Mouse (Mus musculus) heart, adult 11 months (tissue): ENCODE measurements around the gene Pacrg.

ENCODE experiments used
- DNase-seq: peaks from one replicate; pipeline ENCODE4 v3.0.0; 2022

The Pacrg gene

DNA sequence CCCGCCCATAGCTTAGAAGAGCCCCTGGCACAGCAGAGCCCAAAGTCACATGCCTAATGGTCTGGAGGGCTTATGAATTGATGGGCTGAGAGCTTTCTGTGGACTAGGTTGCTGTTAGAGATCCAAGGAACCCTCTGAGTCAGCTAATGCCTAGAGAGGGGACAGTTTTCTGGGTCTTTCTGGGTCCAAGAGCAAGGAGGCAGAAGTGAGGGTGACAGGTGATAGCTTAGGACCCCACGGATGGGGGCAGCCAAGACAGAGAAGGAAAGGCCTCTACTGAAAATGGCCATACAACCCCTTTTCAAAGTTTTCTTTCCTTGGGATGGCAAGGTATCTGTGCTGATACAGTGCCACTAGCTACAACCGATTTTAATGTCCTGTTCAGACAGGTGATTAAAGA is 399.1 kb downstream of the Pacrg start:
- peak; percentile 74 for DNase-seq

DNA sequence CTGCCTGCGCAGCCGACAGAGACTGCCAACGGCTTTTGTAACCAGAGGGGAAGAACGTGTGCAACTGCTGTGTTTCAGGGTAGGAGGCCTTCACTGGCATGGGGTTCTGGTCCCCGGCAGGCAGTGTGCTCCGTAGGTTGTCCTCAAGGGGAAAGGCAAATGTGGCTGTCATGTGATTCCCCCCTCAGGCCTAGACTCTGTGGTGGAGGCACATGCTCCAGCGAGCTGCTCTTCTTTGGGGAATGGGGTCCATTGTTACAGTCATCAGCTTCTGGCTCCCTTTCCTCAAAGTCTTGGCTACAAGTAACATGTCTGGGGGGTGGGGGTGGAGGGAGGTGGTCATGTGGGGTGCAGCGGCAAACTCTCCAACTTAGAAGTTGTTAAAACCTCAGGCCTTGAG is 400.3 kb downstream of the Pacrg start:
- peak; percentile 55 for DNase-seq

DNA sequence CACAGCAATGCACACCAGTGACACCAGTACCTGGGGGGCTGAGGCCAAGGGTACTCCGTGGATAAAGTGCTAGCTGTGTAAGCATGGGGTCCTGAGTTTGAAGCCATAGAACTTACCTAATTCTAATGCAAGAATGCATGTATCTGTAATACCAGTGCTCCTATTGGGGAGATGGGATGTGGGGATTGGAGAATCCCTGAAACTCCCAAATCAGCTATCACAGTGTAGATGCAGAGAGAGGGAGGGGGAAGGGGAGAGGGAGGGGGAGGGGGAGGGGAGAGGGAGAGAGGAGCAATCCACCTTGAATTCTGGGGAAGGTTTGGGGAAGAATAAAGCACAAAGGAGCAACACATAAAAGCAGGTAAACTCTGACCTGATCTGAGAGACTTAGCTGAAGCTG is 405.2 kb downstream of the Pacrg start:
- no peak for DNase-seq

DNA sequence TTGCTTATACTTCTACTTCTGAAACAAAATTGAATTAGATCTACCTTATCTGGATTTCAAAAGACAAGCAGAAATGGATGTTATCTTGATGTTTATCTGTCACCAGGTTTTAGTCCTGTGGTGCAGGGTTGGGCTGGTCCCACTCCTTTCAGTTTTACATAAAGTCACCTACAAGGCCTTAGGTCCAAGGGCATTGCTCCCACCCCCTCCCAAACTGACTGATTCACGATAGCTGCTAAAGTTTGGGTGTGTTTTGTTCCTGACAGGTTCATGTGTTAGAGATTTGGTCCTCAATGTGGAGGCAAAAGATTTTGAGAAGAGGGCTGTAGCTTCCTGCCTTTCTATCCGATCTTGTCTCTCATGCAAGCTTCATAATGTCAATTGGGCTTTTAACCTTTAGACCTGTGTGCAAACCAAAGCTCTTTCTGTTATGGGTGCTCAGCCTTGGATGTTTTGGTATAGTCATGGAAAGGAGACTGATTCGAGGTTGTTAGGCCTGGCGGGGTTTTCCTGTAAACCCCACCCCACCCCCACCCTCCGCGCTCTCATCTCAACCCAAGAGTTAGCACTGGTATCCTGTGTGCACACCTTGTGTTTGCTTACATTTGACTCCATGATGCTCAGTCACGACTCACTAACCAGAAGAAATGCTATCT is 407.5 kb downstream of the Pacrg start:
- DNase-seq, result peak; percentile 46

DNA sequence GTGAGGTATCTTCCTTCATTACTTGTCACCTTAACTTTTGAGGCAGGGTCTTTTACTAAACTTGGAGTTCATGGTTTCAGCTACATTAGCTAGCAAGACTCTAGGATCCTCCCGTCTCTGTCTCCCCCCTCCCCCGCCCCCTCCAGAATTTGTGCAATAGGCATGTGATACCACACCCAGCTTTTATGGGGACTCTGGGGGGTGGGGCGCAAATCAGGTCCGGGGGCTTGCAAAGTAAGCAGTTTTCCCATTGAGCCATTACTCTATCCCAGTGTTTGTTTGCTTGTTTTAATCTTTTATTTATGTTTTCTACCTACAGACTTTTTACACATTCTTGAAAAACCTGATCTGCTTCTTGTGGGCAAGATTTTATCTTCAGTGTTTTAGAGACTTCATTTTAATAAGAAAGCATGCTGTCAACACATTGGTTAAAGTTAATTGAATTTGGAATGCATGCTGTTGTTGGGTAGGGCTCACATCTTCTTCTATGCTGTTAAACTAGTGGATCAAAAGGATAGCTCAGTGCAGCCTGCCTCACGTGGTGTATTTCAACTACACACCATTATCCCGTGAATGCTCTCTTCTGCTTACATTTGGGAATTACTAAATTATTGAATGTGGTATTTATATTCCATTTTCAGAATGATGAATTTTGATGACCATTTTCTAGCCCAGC is 408.1 kb downstream of the Pacrg start:
- DNase-seq, result peak; percentile 43

DNA sequence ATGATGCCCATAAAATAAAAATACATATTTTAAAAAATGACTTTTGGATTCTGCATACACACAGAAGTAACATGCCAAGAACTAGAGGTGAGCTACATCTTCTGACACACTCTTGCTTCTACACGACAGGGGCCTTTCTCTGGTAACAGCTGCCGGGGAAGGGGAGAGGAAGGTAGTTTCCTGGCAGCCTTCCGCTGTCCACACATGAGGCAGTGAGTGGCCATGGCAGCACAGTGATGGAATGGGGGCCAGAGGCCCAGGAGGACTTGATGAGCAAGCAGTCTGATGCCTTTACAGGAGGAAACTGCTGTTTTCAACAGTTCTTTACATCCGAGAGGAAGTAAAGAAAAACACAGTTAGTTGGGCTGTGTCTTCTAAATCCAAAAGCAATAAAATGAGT is 409.3 kb downstream of the Pacrg start:
- DNase-seq, result peak; percentile 88

DNA sequence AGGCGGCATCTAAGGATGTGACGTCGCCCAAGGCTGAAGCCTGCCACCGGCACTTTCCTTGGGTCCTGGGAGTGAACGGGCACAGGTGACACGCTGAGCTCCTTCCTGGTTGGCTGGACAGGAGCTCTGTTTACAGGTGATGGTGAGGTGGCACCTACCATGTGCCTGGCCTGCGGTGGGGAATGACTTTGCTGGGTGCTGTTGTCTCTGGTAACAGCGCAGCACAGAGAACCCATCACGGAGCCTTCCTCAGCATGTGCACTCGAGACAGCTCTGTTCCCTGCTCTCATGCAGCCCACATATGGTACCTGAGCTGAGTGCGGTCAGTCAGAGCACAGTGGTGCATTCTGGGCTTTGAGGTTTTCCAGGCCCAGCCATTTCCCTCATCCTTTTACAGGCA is 410.7 kb downstream of the Pacrg start:
- peak; percentile 67 for DNase-seq

DNA sequence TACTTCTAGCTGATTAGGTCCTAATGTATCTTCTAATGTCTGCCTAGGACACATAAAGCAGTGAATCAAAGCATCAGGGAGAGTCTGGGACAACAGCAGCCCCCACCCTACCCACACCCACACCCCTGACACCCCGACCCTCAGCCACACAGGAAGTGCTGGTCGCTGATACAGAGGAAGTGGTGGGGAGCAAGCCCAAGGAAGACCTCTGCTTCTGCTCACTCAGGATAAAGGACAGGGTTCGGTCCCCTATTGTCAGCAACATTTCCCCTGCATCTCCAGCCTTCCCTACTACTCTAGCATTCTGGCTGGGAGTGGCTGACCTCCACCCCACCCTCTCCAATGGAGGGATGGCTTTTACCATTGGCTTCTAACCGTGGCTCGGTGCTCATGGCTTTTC is 414.8 kb downstream of the Pacrg start:
- DNase-seq, result peak; percentile 89

DNA sequence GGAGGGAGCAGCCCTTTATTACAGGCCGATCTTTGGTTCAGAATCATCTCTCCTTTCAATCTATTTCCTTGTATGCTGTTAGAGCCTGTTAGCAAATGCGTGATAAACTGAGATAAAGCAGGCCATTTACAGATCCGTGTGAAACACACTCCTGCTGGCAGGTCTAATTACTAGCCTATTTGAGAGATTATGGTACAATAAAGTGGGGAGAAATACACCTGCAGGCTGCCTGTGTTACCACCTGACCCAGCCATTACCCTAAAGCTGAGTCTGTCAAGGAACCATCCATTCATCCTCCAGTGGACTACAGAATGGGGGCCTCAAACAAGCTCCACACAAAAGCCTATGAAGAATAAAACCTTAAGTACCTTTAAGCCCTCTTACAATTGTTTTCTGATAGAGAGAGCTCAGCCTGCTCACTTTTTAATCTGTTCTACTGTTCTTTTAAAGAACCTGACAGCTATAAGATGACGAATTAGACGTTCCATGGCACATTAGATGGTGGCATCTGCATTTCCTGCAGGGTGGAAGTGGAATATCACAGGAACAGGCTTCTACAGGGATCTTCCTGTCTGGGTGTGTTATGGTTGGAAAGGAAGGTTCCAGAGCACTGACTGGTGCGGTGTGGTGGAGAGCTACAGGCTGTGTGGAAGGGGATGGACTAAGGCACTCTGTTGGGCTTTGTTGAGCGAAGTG is 422.4 kb downstream of the Pacrg start:
- peak; percentile 56 for DNase-seq

DNA sequence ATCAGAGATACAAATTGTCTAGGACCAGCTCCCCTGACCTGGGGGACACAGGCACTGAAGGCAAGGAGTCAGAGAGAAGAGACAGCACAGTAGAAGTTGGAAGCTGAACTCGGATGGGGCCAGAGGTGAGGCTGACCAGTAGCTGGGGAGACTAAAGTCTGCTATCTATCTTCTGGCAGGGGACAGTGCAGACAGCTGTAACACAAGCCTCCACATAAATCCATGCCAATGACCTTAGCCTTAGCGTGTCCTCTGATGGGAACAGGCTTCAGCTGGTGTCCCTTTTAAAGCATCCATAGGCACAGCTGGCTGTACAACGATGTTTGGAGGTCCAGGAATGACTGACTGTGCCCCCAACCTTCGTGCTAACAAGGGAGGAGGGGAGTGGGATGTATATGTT is 423.1 kb downstream of the Pacrg start:
- DNase-seq, result peak; percentile 96

DNA sequence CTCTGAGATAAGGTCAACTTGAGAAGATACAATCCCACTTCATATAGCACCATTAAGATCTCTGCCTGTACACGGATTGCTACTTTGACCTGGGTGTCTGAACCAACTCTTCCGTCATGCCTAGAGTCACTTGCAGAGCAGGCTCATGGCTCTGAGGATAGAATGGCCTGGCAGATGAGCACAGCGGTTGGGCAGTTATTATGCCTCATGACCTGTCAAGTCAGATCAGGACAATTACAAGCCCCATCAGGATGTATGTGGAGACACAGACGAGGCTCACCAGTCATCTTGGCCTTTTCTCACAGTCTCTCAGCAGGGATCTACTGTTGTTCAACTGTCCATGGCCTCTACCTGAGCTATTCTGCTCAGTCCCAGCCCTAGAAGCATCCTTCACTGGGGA is 424.0 kb downstream of the Pacrg start:
- DNase-seq, result peak; percentile 67

DNA sequence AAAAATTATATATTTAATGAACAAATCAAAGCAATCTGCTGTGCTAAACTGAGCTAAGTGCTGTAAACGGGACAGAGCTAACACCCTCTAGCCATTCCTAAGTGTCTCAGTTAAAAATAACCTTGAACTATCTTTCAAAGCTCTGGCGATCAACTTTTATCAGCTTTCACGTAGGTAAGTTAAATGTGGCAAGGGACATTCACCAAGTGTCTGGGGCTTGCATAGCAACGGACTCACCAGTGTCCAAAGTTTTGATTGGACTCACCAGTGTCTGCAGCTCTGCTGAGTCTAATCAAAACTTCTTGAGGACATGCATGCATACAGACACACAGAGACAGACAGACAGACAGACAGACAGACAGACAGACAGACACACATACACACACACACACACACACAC is 425.7 kb downstream of the Pacrg start:
- DNase-seq, result peak; percentile 93

DNA sequence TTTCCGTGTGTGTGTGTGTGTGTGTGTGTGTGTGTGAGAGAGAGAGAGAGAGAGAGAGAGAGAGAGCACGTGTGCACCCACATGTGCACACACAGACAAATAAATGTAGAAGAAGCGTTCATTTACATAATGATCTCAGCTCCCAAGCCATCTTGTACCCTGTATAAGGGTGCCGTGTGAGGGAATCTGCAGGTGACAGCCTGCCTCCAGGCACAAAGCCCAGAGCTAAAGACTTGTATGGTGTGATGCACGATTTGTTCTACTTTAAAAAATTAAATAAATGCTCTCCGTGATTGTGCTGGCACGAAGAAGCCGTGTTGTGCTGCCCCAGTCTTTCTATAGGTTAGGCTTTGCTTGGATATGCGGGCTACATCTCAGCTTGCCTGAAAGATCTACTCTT is 426.2 kb downstream of the Pacrg start:
- DNase-seq, result peak; percentile 83

DNA sequence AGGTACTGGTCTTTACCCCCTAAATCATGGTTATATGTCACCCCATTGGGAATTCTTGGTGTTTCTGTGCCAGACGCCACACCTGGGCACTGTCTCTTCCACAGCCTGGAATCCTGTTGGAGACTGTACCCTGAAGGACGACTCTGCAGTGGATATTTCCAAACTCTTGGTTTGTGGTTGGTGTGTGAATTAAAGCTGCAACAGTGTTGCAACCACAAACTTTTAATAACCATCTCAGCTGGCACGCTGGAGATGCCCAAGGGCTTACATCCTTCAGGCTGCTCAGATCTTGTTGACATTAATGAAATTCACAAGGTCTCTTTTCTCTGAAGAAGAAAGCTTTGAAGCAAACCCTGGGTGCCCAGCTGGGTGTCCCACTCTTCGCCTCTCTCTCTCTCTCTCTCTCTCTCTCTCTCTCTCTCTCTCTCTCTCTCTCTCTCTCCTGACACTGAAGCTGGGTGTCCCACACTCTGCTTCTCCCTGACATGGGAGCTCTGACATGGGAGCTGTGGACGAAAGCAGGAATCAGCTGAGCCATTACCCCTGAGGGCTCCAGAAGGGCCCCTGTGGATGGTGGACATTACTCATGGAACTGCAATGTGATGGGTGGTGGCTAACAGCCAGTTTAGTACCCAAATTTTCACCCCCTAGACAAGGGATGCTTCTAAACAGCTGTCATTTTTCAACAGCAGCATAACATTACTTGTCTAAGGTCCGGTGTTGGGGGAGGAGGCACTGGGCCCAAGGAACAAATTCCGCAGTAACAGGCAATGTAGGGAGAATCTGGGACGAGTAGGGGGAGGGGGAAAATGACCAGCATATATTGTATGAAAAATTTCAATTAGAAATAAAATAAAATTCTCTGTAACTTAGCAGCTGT is 429.3 kb downstream of the Pacrg start:
- peak; percentile 56 for DNase-seq

DNA sequence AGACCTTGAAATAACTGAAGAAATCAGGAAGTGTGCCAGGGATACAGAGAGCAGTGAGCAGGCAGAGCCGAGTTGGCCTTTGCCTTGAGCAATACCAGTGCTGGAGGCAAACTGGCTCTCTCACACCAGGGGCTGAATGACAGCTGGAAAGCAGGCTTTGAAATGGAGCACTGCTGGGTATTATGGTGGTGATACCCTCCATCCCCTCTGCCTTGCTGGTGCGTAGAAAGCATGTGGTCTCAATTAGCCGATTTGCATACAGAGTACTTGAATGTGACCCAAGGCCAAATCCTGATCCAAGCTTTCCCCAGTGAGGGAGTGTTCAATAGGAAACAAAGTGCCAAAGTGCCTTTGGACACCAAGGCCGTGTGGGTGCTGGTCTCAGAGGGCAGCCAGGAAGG is 431.4 kb downstream of the Pacrg start:
- DNase-seq, result peak; percentile 86

DNA sequence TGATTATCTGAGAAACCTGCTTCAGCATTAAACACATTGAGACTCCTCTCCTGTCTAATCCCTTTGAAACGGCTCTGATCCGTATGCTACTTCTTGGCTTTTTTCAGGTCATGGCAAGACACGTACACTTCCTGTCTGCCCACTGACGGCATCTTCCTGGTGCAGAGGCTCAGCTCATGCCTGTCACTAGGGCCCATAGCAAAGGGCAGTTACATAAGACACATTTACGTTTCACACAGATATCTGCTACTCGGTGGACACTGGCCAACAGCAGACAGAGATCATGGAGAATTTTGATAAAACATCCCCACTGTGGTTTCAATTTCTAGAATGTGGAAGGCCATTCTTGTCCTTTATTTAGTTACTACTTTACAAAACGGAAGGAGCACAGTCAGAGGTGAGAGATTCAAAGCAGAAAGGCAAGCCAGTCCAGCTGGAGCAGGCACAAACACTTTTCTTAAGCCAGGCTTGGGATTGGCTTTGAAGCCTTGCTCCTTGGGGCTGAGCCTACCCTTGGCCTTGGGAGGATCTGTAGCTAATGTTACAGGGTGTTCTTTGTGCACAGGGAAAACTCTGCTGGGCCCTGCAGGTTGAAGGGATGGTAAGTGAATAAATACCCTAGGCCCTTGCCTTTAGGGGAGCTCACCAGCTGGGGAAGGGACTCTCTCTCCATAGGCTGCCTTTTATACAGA is 432.9 kb downstream of the Pacrg start:
- DNase-seq, result peak; percentile 89

DNA sequence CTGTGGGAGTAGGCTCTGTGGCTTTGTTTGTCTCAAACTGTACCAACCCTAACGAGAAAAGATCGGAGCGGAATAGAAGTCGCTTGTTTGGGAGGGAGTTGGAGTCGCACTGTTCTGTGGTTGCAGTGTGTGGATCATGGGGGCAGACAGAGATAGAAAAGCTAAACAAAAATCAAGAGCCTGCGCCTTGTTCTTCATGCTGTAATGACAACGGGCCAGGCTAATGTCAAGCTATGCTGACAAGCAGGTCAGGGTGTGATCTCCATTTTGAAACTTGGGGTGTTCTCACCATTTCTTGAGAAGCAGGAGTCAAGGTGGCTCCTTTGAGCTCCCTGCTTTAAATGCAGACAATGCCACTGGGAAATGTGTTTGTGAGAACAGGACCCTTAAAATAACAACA is 433.8 kb downstream of the Pacrg start:
- peak; percentile 85 for DNase-seq

DNA sequence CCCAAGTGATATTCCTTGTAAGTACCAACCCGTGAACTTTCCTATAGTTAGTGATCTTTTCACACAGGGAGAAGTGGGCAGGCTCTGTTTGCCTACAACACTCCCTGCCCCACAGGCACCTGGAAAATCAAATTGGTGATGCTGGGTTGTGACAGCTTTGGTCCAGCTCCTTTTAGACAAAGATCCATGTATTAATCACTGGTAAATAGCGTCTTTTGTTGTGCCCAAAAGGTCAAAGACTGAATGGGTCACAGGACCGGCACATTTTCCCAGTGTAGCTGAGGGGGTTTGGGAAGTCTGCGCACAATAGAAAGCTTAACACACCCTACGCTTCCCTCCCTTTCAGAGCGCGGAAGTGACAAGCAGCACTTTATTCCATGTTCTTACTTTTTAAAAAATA is 434.2 kb downstream of the Pacrg start:
- DNase-seq, result no peak

DNA sequence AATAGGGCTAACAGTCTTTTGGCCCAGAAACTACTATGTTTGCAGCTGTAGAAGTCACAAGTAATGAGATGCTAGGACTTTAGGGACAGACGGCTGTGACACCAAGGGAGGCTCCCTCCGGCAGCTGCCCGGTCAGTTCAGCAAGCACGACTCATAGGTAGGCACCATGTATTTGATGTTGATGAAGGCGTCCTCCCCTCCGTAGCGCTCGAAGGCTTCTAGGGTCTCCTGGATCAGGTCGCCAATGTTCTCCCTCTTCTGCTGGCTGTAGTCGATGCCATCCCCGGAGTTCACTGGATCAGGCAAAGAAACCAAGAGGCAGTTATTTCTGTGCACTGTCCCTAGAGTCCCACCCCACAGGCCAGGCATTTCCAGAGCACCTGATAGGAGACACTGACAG is 436.9 kb downstream of the Pacrg start:
- DNase-seq, result peak; percentile 85

DNA sequence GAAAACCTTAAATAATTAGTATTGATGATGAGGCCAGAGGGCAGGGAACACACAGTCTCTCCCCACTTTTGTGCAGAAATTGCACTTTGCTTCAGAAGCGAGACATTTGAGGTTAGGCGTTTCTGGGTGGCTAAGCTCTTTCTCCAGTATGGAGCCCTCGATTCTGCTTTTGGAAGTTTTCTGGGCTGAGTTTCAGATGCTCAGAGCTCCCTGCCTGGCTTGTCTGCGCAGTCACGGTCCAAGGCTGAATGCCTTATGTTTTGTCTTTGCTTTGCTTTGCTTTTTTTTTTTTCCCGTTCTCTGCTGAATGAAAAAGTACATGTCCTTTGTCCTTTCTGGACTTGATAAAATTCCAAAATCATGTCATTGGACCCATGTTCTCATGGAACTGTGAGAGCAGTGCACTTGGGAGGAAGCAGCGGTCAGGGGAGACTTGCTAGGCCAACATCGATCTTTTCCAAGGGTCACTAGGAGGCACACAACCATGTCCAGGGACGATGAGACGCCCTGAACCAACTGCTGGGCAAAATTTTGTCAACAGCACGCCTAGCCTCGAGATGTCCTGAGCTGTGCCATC is 438.0 kb downstream of the Pacrg start:
- peak; percentile 74 for DNase-seq

DNA sequence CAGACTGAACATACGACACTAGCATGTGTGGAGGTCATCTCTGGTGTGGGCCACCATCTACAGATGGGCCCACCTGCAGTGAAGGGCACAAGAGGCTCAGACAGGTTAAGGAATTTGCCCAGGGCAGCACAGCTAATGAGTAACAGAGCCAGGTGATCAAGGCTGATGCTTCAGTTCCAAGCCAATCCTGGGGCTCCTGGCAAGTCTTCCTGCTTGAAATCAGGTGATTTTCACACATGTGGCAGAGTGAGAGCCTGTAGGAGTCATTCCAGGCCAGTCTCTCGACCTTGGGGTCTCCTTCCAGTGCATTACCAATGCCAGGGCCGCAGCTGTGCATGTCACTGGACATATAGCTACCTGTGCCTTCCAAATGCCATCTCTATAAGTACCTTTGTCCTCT is 438.6 kb downstream of the Pacrg start:
- no peak for DNase-seq

DNA sequence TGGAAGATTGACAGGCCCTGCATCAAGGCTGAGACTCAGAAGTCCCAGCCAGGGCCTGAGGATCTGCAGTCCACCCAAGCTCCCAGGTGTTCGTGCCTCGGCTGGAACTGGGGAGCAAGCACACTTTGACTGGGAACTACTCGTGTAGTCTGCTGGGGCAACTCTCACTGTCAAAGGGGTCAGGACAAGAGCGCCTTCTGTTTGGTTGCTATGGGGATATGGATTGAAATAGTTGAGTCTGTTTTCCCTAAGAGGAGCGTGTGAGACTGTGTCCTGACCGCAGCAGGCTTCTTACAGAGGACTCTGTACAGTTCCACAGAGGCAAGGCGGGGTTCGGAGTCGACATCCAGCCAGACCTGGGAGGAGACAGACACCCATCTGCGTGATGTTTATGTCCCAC is 440.4 kb downstream of the Pacrg start:
- peak; percentile 87 for DNase-seq
